ENCODE assay signal across 9 mouse cellular contexts in the genomic region with DNA sequence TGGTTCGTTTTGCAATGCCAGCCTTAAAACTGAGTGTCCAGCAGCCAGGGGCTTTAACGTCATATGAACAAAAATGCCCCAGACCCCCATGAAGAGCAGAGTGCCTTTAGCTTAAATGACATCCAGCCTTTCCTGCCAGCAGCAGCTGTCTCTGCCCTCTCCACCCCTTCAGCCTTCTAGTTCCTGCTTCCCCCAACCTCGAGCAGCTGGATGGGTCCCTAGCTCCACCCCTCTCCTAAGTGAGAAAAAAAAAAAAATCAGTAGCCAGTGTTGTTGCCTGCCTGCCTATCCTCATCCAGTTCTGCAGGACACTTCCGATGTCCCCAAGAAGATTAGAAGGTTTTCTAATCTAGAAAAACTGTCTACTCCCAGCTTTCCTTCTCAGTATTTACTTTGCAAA.
DNase-seq lines count a peak whose midpoint lies in the region; ATAC-seq lines count a peak whose summit lies in the region.
"Had no signal": no experiment of that assay in that cellular context is flagged by ENCODE, and none has a peak within 500 bp of the region (broad histone marks: within the 10 kb centered on the region; RNA-seq: fewer than 3 reads in every experiment).

No protein-coding gene starts in this region.

- no peak overlapping the region for H3K4me2 ChIP-seq in heart, embryonic 16.5 days (ENCODE audit: low read depth, low read length)

- ATAC-seq in heart, embryonic 16.5 days (replicated peaks; ENCODE audit: extremely low read depth, insufficient read depth, low FRiP score) = no peak
- 0 out of 2 replicates have a peak, but pooled peaks have one; percentile 14 for ATAC-seq in megakaryocyte, adult 5-6 weeks (ENCODE audit: poor library complexity, severe bottlenecking)
- ATAC-seq in inflammation-experienced regulatory T-cells, adult 6 months = no peak

- peak overlapping the region; percentile 98 for H3K27ac ChIP-seq in heart, embryonic 16.5 days (ENCODE audit: low read length)

- no peak overlapping the region for H3K4me3 ChIP-seq in heart, embryonic 16.5 days (ENCODE audit: low read length)

- no peaks in the 10 kb centered on the region for H3K9me3 ChIP-seq in heart, embryonic 16.5 days (replicated peaks; ENCODE audit: control insufficient read depth, low read length)

- H3K9ac ChIP-seq in heart, embryonic 16.5 days (ENCODE audit: low read length) = 0 out of 2 replicates have a peak overlapping the region, but pooled peaks have one; percentile 13

- intact Hi-C loops in left cerebral cortex, postnatal 36 days (cut with DNase I) = loop anchor here (5.0 kb wide), 1 partner anchor 55 kb away; no protein-coding TSS in a partner anchor

- H3K4me1 ChIP-seq in heart, embryonic 16.5 days (ENCODE audit: control insufficient read depth, insufficient read depth, low read length) = peaks cover 50% of the 10 kb centered on the region

- WGBS in heart, embryonic 16.5 days = 22% methylated on average over 4 of the region's 4 CpGs

- H3K27me3 ChIP-seq in heart, embryonic 16.5 days (ENCODE audit: control insufficient read depth, insufficient read depth, low read length) = no peaks in the 10 kb centered on the region

- H3K36me3 ChIP-seq in heart, embryonic 16.5 days (ENCODE audit: control insufficient read depth, insufficient read depth) = no peaks in the 10 kb centered on the region

- peak; percentile 27 for DNase-seq in kidney, postnatal 14 days
- DNase-seq in kidney, postnatal 36 days = no peak
- DNase-seq in embryo, embryonic 10.5 days (ENCODE audit: low spot score) = peak; percentile 47
- no peak for DNase-seq in left cerebral cortex, postnatal 36 days (ENCODE audit: low spot score in 2 of 2)
- DNase-seq in urinary bladder, adult 2 months (ENCODE audit: low spot score) = no peak
- DNase-seq: adrenal gland, adult 8-10 months had no signal

Comparison
In these comparisons a context has a peak if more than half of its experiments do, and no peak if none do; other contexts are left out.
1. DNase-seq: peak in kidney, postnatal 14 days (single experiment) and embryo, embryonic 10.5 days (single experiment); none in kidney, postnatal 36 days (0 of 2), left cerebral cortex, postnatal 36 days (0 of 2) and urinary bladder, adult 2 months (single experiment).